Mouse (Mus musculus) testis, adult 2 months (tissue): ENCODE data around the gene Palm.

ENCODE experiments used
- CTCF ChIP-seq: fragments of 200-500 bp; IDR thresholded peaks from 2 replicates; pipeline ENCODE4 v1.5.1; 2012; ENCODE audit warnings: low read depth, mild to moderate bottlenecking, inconsistent platforms, low read length, moderate library complexity; ENCODE audit not compliant: control insufficient read depth, insufficient read depth, insufficient replicate concordance
- POLR2A ChIP-seq: fragments of 200-500 bp; IDR thresholded peaks from 2 replicates; pipeline ENCODE4 v1.6.1; 2012; ENCODE audit warnings: low read depth, mild to moderate bottlenecking, inconsistent platforms, low read length, moderate library complexity; ENCODE audit not compliant: control insufficient read depth

GRCm38 (mm10) chr10:79769329-79769728 is 24.0 kb upstream of the Palm start:
- TF ChIP-seq CTCF (no peak), POLR2A (no peak)
